Mouse (Mus musculus) heart, postnatal 0 days (tissue): ENCODE measurements around the gene Gdf7.

ENCODE experiments used
- CTCF ChIP-seq: IDR thresholded peaks from 2 replicates; pipeline ENCODE4 v1.5.1; 2016; ENCODE audit warnings: antibody characterized with exemption, control low read depth, low read depth
- EP300 ChIP-seq: IDR thresholded peaks from 2 replicates; pipeline ENCODE4 v1.6.1; 2016; ENCODE audit warnings: antibody characterized with exemption, low read depth

DNA sequence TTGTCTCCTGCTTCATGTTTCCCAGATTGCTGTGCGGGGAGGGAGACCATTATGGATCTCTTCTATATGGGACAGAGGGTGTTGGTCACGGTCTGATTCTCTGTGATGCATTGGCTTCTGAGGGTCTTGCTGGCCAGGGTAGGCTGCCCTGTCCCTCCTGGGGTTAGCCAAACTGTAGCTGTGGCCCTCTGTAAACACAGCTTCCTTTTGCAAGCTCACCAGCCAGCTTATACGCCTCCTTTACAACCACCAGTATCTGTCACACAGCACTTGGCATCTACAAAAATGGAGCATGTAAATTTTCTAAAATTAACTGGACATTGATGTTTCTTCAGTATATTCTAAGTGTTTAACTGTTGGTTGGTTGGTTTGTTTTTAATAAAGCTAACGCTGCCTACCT, 26.3 kb downstream of the Gdf7 start:
- TF ChIP-seq CTCF = no peak
- TF ChIP-seq EP300 = no peak
